Mouse (Mus musculus) embryonic facial prominence, embryonic 14.5 days (tissue): ENCODE results near the gene Srcin1. TPM values are rescaled to one million over a fixed set of nuclear protein-coding genes. Genes with fewer than 3 reads are reported as not detected.

Experiments
- ATAC-seq: fragments of 200-750 bp; cut with Nextera tagmentation; 2 replicates; pipeline ENCODE4 v1.8.0; 2017; ENCODE audit warnings: low read depth, moderate number of reproducible peaks, moderate TSS enrichment
- DNase-seq: peaks from one replicate; pipeline ENCODE4 v3.0.0-alpha.2; 2015; ENCODE audit warnings: low spot score
- H3K27ac ChIP-seq: fragments of 300-500 bp; sonication (generic); replicated peaks from 2 replicates; pipeline ENCODE4 v1.5.1; 2014; ENCODE audit warnings: low read depth, mild to moderate bottlenecking, low read length, moderate library complexity
- H3K27me3 ChIP-seq: fragments of 300-500 bp; sonication (generic); replicated peaks from 2 replicates; pipeline ENCODE4 v1.6.1; 2014; ENCODE audit warnings: low read length; ENCODE audit not compliant: control insufficient read depth, insufficient read depth
- H3K36me3 ChIP-seq: fragments of 300-500 bp; sonication (generic); 2 replicates; pipeline ENCODE4 v1.6.1; 2014; ENCODE audit warnings: low read length, mixed read lengths; ENCODE audit not compliant: control insufficient read depth, insufficient read depth
- H3K4me1 ChIP-seq: fragments of 300-500 bp; sonication (generic); 2 replicates; pipeline ENCODE4 v1.6.1; 2014; ENCODE audit warnings: antibody characterized with exemption, low read length; ENCODE audit not compliant: control insufficient read depth, insufficient read depth
- H3K4me2 ChIP-seq: fragments of 300-500 bp; sonication (generic); 2 replicates; pipeline ENCODE4 v1.6.1; 2014; ENCODE audit warnings: low read depth, mild to moderate bottlenecking, low read length, moderate library complexity, mixed read lengths
- H3K4me3 ChIP-seq: fragments of 300-500 bp; sonication (generic); 2 replicates; pipeline ENCODE4 v1.5.1; 2014; ENCODE audit warnings: low read depth, mild to moderate bottlenecking, low read length
- H3K9ac ChIP-seq: fragments of 300-500 bp; sonication (generic); 2 replicates; pipeline ENCODE4 v1.6.1; 2014; ENCODE audit warnings: low read depth, mild to moderate bottlenecking, low read length, moderate library complexity, mixed read lengths
- H3K9me3 ChIP-seq: fragments of 300-500 bp; sonication (generic); 2 replicates; pipeline ENCODE4 v1.6.1; 2016; ENCODE audit warnings: low read length; ENCODE audit not compliant: control insufficient read depth
- WGBS: fragments of 180-500 bp; shearing (Covaris S2); extraction: QIAGEN DNeasy Blood & Tissue Kit; methylation state at CpG from one replicate; pipeline ENCODE4 v1.1.7; 2014; 5-methylcytosine and 5-hydroxymethylcytosine counted together
- polyA plus RNA-seq: library from polyadenylated mRNA; unstranded; fragments of >200 nt; fragmentation: Nextera tagmentation; extraction: Ambion mirVana; gene quantifications from 2 replicates; pipeline ENCODE4 v1.2.1, GENCODE M21; 2014

Srcin1 gene
- 0.76 and 1.6 TPM in 2 replicates for polyA plus RNA-seq

- Histone ChIP-seq H3K4me1 (peaks cover 7% of the 10 kb centered on the region; the same call in 1 of the 2 replicates), H3K4me3 (peak within 1 kb of the TSS; percentile 62), H3K36me3 (no peaks in the 10 kb centered on the region), H3K27ac (peak within 1 kb of the TSS; percentile 46; the same call in 1 of the 2 replicates), H3K9ac (peak within 1 kb of the TSS; percentile 67), H3K4me2 (peak within 1 kb of the TSS; percentile 98), H3K9me3 (no peaks in the 10 kb centered on the region), H3K27me3 (peaks cover 37% of the 10 kb centered on the region)
- 24% methylated on average over 9 of the region's 9 CpGs for WGBS
- ATAC-seq (peak; percentile 39; the same call in 1 of the 2 replicates), DNase-seq (peak; percentile 71)
These were observed at the start of gene Srcin1 for GRCm38 (mm10) chr11:97576136-97576906. Gene Srcin1, minus strand, starts transcription at chr11:97576186.

GRCm38 (mm10) chr11:97625551-97625950 is 49.6 kb upstream of the Srcin1 start:
- 72% methylated on average over 5 of the region's 5 CpGs for WGBS
- no peak overlapping the region for H3K9ac ChIP-seq
- H3K27ac ChIP-seq: no peak overlapping the region
- ATAC-seq: no peak
- no peak for DNase-seq
- H3K9me3 ChIP-seq: no peaks in the 10 kb centered on the region
- H3K36me3 ChIP-seq: no peaks in the 10 kb centered on the region
- H3K4me1 ChIP-seq: peaks cover 9% of the 10 kb centered on the region
- peaks cover 64% of the 10 kb centered on the region for H3K27me3 ChIP-seq
- no peak overlapping the region for H3K4me2 ChIP-seq
- H3K4me3 ChIP-seq: no peak overlapping the region

DNA sequence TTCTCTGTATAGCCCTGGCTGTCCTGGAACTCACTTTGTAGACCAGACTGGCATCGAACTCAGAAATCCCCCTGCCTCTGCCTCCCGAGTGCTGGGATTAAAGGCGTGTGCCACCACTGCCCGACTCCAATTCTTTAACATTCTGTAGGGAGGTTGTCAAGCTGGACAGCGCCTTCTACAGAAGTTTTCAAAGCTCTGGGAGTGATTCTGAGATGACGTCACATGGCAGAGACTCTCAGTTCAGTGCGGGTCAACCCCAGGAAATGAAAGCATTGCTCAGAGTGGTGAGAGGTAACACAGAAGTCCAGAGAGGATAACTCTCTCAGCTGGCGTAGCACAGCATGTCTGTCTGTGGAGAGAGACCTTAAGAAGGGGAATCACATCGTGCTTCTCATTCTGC is 47.2 kb upstream of the Srcin1 start:
- no peaks in the 10 kb centered on the region for H3K36me3 ChIP-seq
- peaks cover 41% of the 10 kb centered on the region for H3K27me3 ChIP-seq
- H3K9me3 ChIP-seq: no peaks in the 10 kb centered on the region
- H3K9ac ChIP-seq: no peak overlapping the region
- no peak overlapping the region for H3K4me3 ChIP-seq
- no peak overlapping the region for H3K4me2 ChIP-seq
- DNase-seq: no peak
- WGBS: 54% methylated on average over 9 of the region's 9 CpGs
- no peak overlapping the region for H3K27ac ChIP-seq
- H3K4me1 ChIP-seq: peaks cover 4% of the 10 kb centered on the region
- no peak for ATAC-seq

GRCm38 (mm10) chr11:97622440-97622839 is 46.5 kb upstream of the Srcin1 start:
- H3K4me2 ChIP-seq: no peak overlapping the region
- ATAC-seq (peak; percentile 73), DNase-seq (peak; percentile 69)
- H3K9me3 ChIP-seq: no peaks in the 10 kb centered on the region
- H3K36me3 ChIP-seq: no peaks in the 10 kb centered on the region
- no peak overlapping the region for H3K27ac ChIP-seq
- peaks cover 33% of the 10 kb centered on the region for H3K27me3 ChIP-seq
- no peak overlapping the region for H3K9ac ChIP-seq
- H3K4me3 ChIP-seq: no peak overlapping the region
- peaks cover 4% of the 10 kb centered on the region; the same call in 1 of the 2 replicates for H3K4me1 ChIP-seq
- WGBS: under 1% methylated on average over 6 of the region's 6 CpGs

DNA sequence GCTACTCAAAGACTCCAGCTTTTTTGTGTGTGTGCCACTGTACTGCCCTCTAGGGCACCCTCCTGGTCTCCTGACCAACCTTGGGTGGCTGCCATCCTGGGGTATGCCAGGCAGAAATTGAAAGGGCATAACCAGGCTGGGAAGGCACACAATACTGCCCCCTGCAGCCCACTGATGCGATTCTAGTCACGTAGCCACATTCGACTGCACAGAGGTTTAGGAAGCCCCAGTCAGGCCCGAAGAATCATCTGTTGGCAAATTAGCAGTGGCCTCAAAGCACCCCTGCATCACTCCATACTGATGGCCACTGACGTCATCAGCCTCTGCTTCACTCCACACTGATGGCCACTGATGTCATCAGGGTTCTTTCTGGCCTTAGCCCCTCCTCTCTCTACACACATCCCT is 43.4 kb upstream of the Srcin1 start:
- Histone ChIP-seq H3K4me3 (no peak overlapping the region), H3K4me1 (no peaks in the 10 kb centered on the region), H3K27ac (no peak overlapping the region), H3K9me3 (no peaks in the 10 kb centered on the region), H3K27me3 (peaks cover 13% of the 10 kb centered on the region), H3K4me2 (no peak overlapping the region), H3K36me3 (no peaks in the 10 kb centered on the region), H3K9ac (no peak overlapping the region)
- DNase-seq (no peak), ATAC-seq (no peak)
- 43% methylated on average over 4 of the region's 5 CpGs for WGBS

DNA sequence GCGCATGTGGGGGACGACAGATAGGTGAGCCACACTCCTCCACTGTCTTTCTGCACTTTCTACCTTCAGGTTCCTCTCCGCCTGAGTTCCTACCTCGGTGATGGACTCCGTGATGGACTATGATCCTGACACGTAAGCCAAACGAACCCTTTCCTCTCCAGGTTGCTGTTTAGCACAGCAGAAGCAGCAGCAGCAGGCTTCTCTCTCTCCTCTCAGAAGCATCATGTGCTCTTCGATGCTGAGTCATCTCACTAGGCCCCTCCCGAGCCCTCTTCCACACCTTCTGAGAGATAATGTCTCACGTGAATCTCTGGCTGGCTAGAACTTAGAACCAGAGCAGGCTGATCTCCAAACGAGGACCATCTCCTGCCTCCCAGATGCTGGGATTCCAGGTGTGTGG is 42.4 kb upstream of the Srcin1 start:
- Histone ChIP-seq H3K4me2 (no peak overlapping the region), H3K9me3 (no peaks in the 10 kb centered on the region), H3K9ac (no peak overlapping the region), H3K4me1 (no peaks in the 10 kb centered on the region), H3K4me3 (no peak overlapping the region), H3K27me3 (peaks cover 7% of the 10 kb centered on the region), H3K36me3 (no peaks in the 10 kb centered on the region), H3K27ac (no peak overlapping the region)
- DNase-seq (no peak), ATAC-seq (no peak)
- 46% methylated on average over 11 of the region's 11 CpGs for WGBS

- H3K27me3 ChIP-seq: peaks cover 7% of the 10 kb centered on the region
- 63% methylated on average over 4 of the region's 4 CpGs for WGBS
- no peak for DNase-seq
These were observed 39.3 kb upstream of the Srcin1 start for GRCm38 (mm10) chr11:97615276-97615675.

GRCm38 (mm10) chr11:97611076-97611475 is 35.1 kb upstream of the Srcin1 start:
- Histone ChIP-seq H3K36me3 (no peaks in the 10 kb centered on the region), H3K4me3 (no peak overlapping the region), H3K9me3 (no peaks in the 10 kb centered on the region), H3K27ac (no peak overlapping the region), H3K4me1 (no peaks in the 10 kb centered on the region), H3K4me2 (no peak overlapping the region), H3K9ac (no peak overlapping the region), H3K27me3 (no peaks in the 10 kb centered on the region)
- DNase-seq (no peak), ATAC-seq (no peak)
- WGBS: 73% methylated on average over 7 of the region's 8 CpGs

More at GRCm38 (mm10) chr11:97615276-97615675, 39.3 kb upstream of the Srcin1 start:
- H3K36me3 ChIP-seq: no peaks in the 10 kb centered on the region
- no peak for ATAC-seq
- H3K4me1 ChIP-seq: no peaks in the 10 kb centered on the region
- H3K27ac ChIP-seq: no peak overlapping the region
- no peak overlapping the region for H3K4me2 ChIP-seq
- H3K4me3 ChIP-seq: no peak overlapping the region
- no peak overlapping the region for H3K9ac ChIP-seq
- H3K9me3 ChIP-seq: no peaks in the 10 kb centered on the region

DNA sequence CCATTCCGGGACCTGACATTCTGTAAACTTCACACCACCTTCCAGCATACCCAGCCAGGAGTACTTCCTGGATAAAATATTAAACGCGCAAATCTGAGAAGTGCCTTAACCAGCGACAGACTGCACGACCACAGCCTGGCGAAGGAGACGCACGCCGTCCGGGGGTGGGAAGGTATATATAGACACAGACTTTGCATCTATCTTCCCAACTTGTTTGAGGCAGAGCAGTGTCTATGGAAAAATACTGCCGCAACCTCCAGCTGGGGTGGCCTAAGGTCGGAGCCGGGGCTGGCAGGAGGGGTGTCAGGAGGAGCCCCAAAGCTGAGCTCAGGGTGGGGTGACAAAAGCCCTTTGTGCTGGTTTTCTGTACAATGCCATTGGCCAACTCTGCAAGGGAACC is 33.8 kb upstream of the Srcin1 start:
- Histone ChIP-seq H3K9ac (no peak overlapping the region), H3K9me3 (no peaks in the 10 kb centered on the region), H3K4me1 (no peaks in the 10 kb centered on the region), H3K36me3 (no peaks in the 10 kb centered on the region), H3K4me2 (no peak overlapping the region), H3K4me3 (no peak overlapping the region), H3K27me3 (no peaks in the 10 kb centered on the region), H3K27ac (no peak overlapping the region)
- DNase-seq: no peak
- ATAC-seq: no peak
- 88% methylated on average over 13 of the region's 13 CpGs for WGBS
